Mouse (Mus musculus) Patski (cell line): Measurements from ENCODE around the gene Tnip1. TPM values are rescaled to one million over a fixed set of nuclear protein-coding genes. Genes with fewer than 3 reads are reported as not detected.

Source experiments
- ATAC-seq: fragments of 100-300 bp; one replicate; pipeline ENCODE4 v1.8.0; 2021
- CTCF ChIA-PET: fragments of 350-600 bp; sonication (Branson Sonifier 250); formaldehyde crosslinking; loops from one replicate; lab custom pipeline; 2022; ENCODE audit warnings: inconsistent platforms; lab: Charles Lee
- POLR2A ChIA-PET: fragments of 350-600 bp; sonication (Branson Sonifier 250); formaldehyde crosslinking; loops from one replicate; lab custom pipeline; 2022; ENCODE audit warnings: antibody characterized with exemption, inconsistent platforms; lab: Charles Lee
- DNase-seq: peaks from one replicate; pipeline ENCODE4 v3.0.0-alpha.2; 2011; ENCODE audit warnings: low read depth, low spot score
- H3K27me3 ChIP-seq: fragments of 371-371 bp; one replicate; pipeline ENCODE4 v1.5.1; 2021
- CTCF ChIP-seq: fragments of 100-300 bp; IDR thresholded peaks from one replicate; pipeline ENCODE4 v1.5.1; 2021
- in situ Hi-C: fragments of 300-500 bp; cut with MboI; formaldehyde crosslinking; loops from 3 replicates; pipeline ENCODE4 v1.11.1; 2018; ENCODE audit warnings: low pct_unique_long_range_greater_than_20kb, mixed read lengths
- polyA plus RNA-seq: library from polyadenylated mRNA; unstranded; gene quantifications from one replicate; pipeline ENCODE4 v1.2.3, GENCODE M21; 2021

Tnip1 gene
- polyA plus RNA-seq, 1 experiment from 2014 or later, result 53.2 TPM

DNA sequence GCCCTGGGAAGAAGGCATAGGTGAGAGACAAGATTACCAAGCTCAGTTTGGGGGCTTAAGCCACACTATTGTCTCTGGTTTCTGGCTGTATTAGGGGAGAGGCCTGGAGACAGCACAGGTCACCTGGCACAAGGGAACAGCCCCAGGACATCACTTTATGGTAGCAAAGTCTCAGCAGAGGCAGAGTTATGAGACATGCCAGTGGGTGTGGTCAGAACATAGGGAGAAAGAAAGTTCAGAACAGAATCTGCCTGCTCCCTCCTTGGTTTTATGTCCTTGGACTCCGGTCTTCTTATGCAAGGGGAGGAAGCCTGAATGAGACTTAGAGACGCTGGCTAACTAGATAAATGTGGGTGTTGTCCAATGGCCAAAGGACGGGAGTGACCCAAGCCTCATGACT lies 18.0 kb downstream of the Tnip1 start:
- no peak for ATAC-seq
- no peak for DNase-seq
- TF ChIP-seq CTCF, result no peak
- POLR2A ChIA-PET, result interaction anchor here (0.7 to 2.2 kb wide), 2 partner anchors 9 to 28 kb away, joined by 3 to 7 read pairs; no protein-coding TSS in a partner anchor
- CTCF ChIA-PET, result no interaction called here
- in situ Hi-C loops, result no loop called here
- no peaks in the 10 kb centered on the region for H3K27me3 ChIP-seq

- in situ Hi-C loops, result no loop called here
- POLR2A ChIA-PET, result no interaction called here
These were observed 22.7 kb downstream of the Tnip1 start for GRCm38 (mm10) chr11:54940056-54940455.

DNA sequence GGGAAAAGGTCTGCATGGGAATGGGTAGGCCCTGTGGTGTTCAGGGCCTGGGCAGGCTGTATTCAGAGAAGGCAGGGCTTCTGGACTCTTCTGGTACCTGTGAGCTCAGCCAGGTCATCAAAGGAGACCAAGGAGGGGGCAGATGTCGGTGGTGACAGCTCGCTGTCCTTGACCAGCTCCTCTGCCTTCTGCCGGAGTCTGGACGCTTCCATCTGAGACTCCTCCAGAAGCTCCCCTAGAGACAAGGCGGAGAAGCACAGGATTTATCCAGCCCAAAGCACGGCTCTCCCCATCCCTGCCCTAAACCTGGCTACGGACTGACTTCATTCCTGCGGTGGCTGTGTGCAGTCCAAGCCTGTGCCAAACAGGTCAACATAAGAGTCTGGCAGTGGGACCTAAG lies 23.2 kb downstream of the Tnip1 start:
- ATAC-seq (no peak), DNase-seq (no peak)
- CTCF ChIA-PET, result interaction anchor here (0.7 kb wide), 1 partner anchor 30 kb away, joined by 3 read pairs; no protein-coding TSS in a partner anchor
- in situ Hi-C loops, result no loop called here
- TF ChIP-seq CTCF, result no peak
- no peaks in the 10 kb centered on the region for H3K27me3 ChIP-seq
- POLR2A ChIA-PET, result no interaction called here

More at GRCm38 (mm10) chr11:54940056-54940455, 22.7 kb downstream of the Tnip1 start:
- no peaks in the 10 kb centered on the region for H3K27me3 ChIP-seq
- TF ChIP-seq CTCF, result no peak
- ATAC-seq (no peak), DNase-seq (no peak)
- CTCF ChIA-PET, result interaction anchor here (0.7 kb wide), 1 partner anchor 30 kb away, joined by 3 read pairs; no protein-coding TSS in a partner anchor

GRCm38 (mm10) chr11:54936771-54937140 lies 26.0 kb downstream of the Tnip1 start:
- ATAC-seq (no peak), DNase-seq (no peak)
- ChIA-PET CTCF (interaction anchor here (2.0 kb wide), 1 partner anchor 47 kb away, joined by 8 read pairs; no protein-coding TSS in a partner anchor), POLR2A (interaction anchor here (0.8 to 1.5 kb wide), 3 partner anchors 9 to 74 kb away, joined by 3 to 5 read pairs (median 4); no protein-coding TSS in a partner anchor)
- no peak for TF ChIP-seq CTCF
- H3K27me3 ChIP-seq, result no peaks in the 10 kb centered on the region
- in situ Hi-C loops, result no loop called here

GRCm38 (mm10) chr11:54936035-54936770 lies 26.5 kb downstream of the Tnip1 start:
- DNase-seq, result no peak
- POLR2A ChIA-PET, result interaction anchor here (0.8 to 1.5 kb wide), 3 partner anchors 8 to 75 kb away, joined by 3 to 5 read pairs (median 4); no protein-coding TSS in a partner anchor
- in situ Hi-C loops, result no loop called here
- CTCF ChIA-PET, result interaction anchor here (2.0 kb wide), 1 partner anchor 48 kb away, joined by 8 read pairs; no protein-coding TSS in a partner anchor
- H3K27me3 ChIP-seq, result no peaks in the 10 kb centered on the region
- TF ChIP-seq CTCF, result no peak
- peak; percentile 41 for ATAC-seq

GRCm38 (mm10) chr11:54934198-54934597 lies 28.5 kb downstream of the Tnip1 start:
- CTCF ChIA-PET, result interaction anchor here (0.9 to 2.6 kb wide), 3 partner anchors 50 to 55 kb away, joined by 3 to 11 read pairs (median 3); no protein-coding TSS in a partner anchor
- in situ Hi-C loops, result loop anchor here (5.0 kb wide), 3 partner anchors 48 to 223 kb away; no protein-coding TSS in a partner anchor
- no peak for TF ChIP-seq CTCF
- H3K27me3 ChIP-seq, result no peaks in the 10 kb centered on the region
- no peak for ATAC-seq
- no peak for DNase-seq
- POLR2A ChIA-PET, result interaction anchor here (1.6 kb wide), 1 partner anchor 22 kb away, joined by 4 read pairs; no protein-coding TSS in a partner anchor

- H3K27me3 ChIP-seq, result no peaks in the 10 kb centered on the region
- DNase-seq (no peak), ATAC-seq (no peak)
- in situ Hi-C loops, result loop anchor here (5.0 kb wide), 3 partner anchors 50 to 225 kb away; no protein-coding TSS in a partner anchor
- TF ChIP-seq CTCF, result no peak
- ChIA-PET POLR2A (no interaction called here), CTCF (interaction anchor here (1.5 to 3.5 kb wide), 2 partner anchors 17 to 44 kb away, joined by 3 to 14 read pairs; no protein-coding TSS in a partner anchor)
These were observed 30.2 kb downstream of the Tnip1 start for GRCm38 (mm10) chr11:54932540-54932939.

GRCm38 (mm10) chr11:54931405-54932093 lies 31.2 kb downstream of the Tnip1 start:
- no peak for TF ChIP-seq CTCF
- no peak for DNase-seq
- ChIA-PET CTCF (interaction anchor here (0.7 to 5.6 kb wide), 10 partner anchors 9 to 108 kb away, joined by 3 to 91 read pairs (median 4); no protein-coding TSS in a partner anchor), POLR2A (interaction anchor here (0.6 to 1.4 kb wide), 2 partner anchors 28 to 52 kb away, joined by 3 to 5 read pairs; no protein-coding TSS in a partner anchor)
- no peaks in the 10 kb centered on the region for H3K27me3 ChIP-seq
- no peak for ATAC-seq
- in situ Hi-C loops, result loop anchor here (5.0 kb wide), 3 partner anchors 51 to 226 kb away; no protein-coding TSS in a partner anchor

DNA sequence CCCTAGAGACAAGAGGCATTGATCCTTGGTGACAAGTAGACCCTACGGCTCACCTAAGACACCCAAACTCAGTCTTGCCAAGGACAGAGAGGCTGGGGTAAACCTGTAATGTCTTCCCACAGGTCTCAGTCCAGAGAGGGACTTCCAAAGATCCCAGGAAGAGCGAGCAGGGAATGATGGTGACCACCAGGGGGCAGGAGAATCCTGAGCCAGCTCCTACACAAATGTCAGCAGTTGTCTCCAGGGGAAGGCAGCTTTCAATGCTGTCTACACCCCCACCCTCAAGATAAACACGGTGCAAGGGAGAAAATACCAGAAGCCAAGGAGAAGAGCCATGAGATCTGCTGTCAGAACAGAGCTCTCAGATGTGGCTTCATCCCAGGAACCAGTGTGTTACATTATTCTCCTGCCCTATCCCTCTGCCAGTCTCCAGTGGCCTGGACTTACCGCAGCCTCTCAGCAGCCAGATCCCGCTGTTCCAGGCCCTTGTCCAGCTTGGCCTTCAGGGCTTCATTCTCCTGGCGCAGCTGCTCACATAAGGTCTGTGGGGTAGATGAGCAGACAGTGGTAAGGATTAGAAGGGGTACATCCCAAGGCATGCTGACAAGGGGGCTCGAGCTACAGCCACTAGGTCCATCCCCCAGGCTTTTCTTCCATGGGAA lies 32.3 kb downstream of the Tnip1 start:
- in situ Hi-C loops, result loop anchor here (5.0 kb wide), 3 partner anchors 52 to 227 kb away; no protein-coding TSS in a partner anchor
- ATAC-seq (no peak), DNase-seq (no peak)
- H3K27me3 ChIP-seq, result no peaks in the 10 kb centered on the region
- ChIA-PET CTCF (interaction anchor here (0.7 to 5.6 kb wide), 12 partner anchors 8 to 109 kb away, joined by 3 to 91 read pairs (median 4); no protein-coding TSS in a partner anchor), POLR2A (interaction anchor here (1.2 to 1.4 kb wide), 3 partner anchors 24 to 50 kb away, joined by 3 to 5 read pairs (median 3); no protein-coding TSS in a partner anchor)
- TF ChIP-seq CTCF, result peak; percentile 84
